Mouse (Mus musculus) limb, embryonic 13.5 days (tissue): ENCODE results near the gene Prlr. TPM values are rescaled to one million over a fixed set of nuclear protein-coding genes. Genes with fewer than 3 reads are reported as not detected.

Source experiments
- ATAC-seq: fragments of 200-750 bp; cut with Nextera tagmentation; 2 replicates; pipeline ENCODE4 v1.8.0; 2017; ENCODE audit warnings: low read depth, moderate number of reproducible peaks, moderate TSS enrichment; ENCODE audit not compliant: low FRiP score
- H3K27ac ChIP-seq: fragments of 300-500 bp; sonication (generic); 2 replicates; pipeline ENCODE4 v1.5.1; 2015; ENCODE audit warnings: inconsistent platforms, mild to moderate bottlenecking, moderate library complexity
- H3K27me3 ChIP-seq: fragments of 300-500 bp; sonication (generic); 2 replicates; pipeline ENCODE4 v1.6.1; 2015; ENCODE audit warnings: mild to moderate bottlenecking, inconsistent platforms
- H3K36me3 ChIP-seq: fragments of 300-500 bp; sonication (generic); 2 replicates; pipeline ENCODE4 v1.6.1; 2015; ENCODE audit warnings: inconsistent platforms, mild to moderate bottlenecking, moderate library complexity
- H3K4me1 ChIP-seq: fragments of 300-500 bp; sonication (generic); 2 replicates; pipeline ENCODE4 v1.6.1; 2015; ENCODE audit warnings: inconsistent platforms
- H3K4me2 ChIP-seq: fragments of 300-500 bp; sonication (generic); replicated peaks from 2 replicates; pipeline ENCODE4 v1.6.1; 2015; ENCODE audit warnings: inconsistent platforms, mild to moderate bottlenecking, moderate library complexity
- H3K4me3 ChIP-seq: fragments of 300-500 bp; sonication (generic); 2 replicates; pipeline ENCODE4 v1.5.1; 2015; ENCODE audit warnings: moderate library complexity, mild to moderate bottlenecking, inconsistent platforms
- H3K9ac ChIP-seq: fragments of 300-500 bp; sonication (generic); 2 replicates; pipeline ENCODE4 v1.6.1; 2015; ENCODE audit warnings: mild to moderate bottlenecking, inconsistent platforms
- H3K9me3 ChIP-seq: fragments of 300-500 bp; sonication (generic); 2 replicates; pipeline ENCODE4 v1.6.1; 2016; ENCODE audit warnings: inconsistent platforms
- WGBS: fragments of 180-500 bp; shearing (Covaris S2); methylation state at CpG from one replicate; pipeline ENCODE4 v1.1.7; 2015; 5-methylcytosine and 5-hydroxymethylcytosine counted together
- polyA plus RNA-seq: library from polyadenylated mRNA; unstranded; fragments of >200 nt; fragmentation: Nextera tagmentation; extraction: Ambion mirVana; gene quantifications from 2 replicates; pipeline ENCODE4 v1.2.1, GENCODE M21; 2015

Prlr gene
- polyA plus RNA-seq, 1 experiment from 2014 or later: 1.8 TPM

DNA sequence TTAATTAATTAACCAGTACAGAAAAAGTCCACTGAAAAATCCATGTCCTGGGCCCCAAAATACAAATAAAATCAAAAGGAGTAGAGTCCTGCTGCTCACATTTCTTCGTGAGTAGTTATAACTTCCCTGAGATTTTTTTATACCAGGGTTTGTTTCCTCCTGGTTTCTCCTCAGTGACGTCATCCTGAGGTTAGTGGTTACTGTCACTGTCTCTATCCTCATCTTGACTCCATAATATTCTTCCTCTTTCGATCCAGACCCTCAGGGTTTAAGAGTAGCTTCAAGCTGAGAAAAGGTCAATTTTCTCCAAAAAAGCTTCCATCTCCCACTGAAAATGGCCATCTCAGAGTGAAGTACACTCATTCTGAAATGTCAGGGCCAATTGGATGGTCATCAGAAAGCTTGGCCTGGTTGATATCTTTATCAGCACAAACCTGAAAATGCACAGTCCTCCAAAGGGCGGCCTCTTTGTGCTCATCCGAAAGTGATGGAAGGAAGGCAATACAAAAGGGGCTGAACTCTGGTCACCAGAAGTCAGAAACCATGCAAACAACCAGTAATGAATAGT is 63.3 kb downstream of the Prlr start:
- no peaks in the 10 kb centered on the region for H3K9me3 ChIP-seq
- no peak overlapping the region for H3K27ac ChIP-seq
- no peaks in the 10 kb centered on the region for H3K36me3 ChIP-seq
- no peak overlapping the region for H3K9ac ChIP-seq
- H3K4me1 ChIP-seq: no peaks in the 10 kb centered on the region
- no peaks in the 10 kb centered on the region for H3K27me3 ChIP-seq
- WGBS: 87% methylated on average over 5 of the region's 5 CpGs
- no peak for ATAC-seq
- H3K4me3 ChIP-seq: no peak overlapping the region
- no peak overlapping the region for H3K4me2 ChIP-seq

DNA sequence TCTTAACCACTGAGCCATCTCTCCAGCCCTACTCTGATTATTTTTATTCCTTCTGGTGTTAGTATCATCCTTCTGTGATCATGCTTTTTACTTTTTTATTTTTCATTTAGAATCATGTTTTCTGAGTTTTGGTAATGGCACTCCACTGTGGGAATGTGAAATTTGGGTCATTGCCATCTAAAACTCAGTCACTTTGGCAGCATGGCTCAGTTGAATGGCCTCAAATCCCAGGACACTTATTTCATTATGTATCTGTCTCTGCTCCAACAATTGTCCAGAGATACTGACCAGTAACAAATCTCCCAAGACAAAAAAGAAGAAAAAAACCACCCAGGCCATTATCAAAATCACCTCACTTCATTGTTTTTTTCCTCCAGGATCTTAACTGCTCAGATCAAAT is 65.2 kb downstream of the Prlr start:
- Histone ChIP-seq H3K4me1 (no peaks in the 10 kb centered on the region), H3K4me2 (no peak overlapping the region), H3K36me3 (no peaks in the 10 kb centered on the region), H3K4me3 (no peak overlapping the region), H3K9me3 (no peaks in the 10 kb centered on the region), H3K27ac (no peak overlapping the region), H3K27me3 (no peaks in the 10 kb centered on the region), H3K9ac (no peak overlapping the region)
- no peak for ATAC-seq

DNA sequence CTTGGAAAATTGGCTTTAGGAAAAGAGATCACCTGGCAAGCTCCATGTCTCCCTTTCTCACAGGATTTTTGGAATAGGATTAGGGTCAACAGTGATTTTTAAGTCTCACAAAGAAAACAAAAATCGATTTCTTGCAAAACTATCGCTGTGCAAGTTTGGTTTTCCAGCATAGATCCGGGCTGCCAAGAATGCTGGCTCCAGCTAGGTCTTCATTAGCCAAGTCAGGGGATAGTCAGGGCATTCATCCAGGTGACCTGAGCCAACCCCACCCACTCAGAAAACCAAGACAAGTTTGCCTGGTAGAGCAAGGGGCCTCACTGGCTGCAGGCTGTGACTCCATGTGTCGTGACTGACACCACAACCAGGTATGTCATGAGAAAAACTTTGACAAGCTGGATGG is 72.2 kb downstream of the Prlr start:
- 91% methylated on average over 4 of the region's 4 CpGs for WGBS
- no peak for ATAC-seq

DNA sequence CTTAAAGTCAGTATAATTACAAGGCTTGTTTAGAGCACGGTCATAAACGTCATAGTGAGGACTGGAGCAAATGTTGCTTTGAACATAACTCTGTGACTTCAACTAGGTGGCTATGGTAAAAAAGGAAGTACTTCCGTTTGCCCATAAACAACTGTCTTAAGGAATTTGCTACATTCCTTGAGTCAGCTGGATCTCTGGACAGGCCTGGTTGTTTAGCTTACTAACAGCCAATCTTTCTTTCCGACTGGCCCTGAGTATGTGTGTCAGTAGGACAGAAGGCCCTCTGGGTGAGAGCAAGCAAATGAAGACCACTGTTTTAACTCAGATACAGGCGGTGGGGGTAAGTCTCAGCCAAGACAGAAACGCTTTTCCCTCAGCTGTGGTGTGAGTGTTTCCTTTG is 73.7 kb downstream of the Prlr start:
- H3K9ac ChIP-seq: no peak overlapping the region
- H3K4me2 ChIP-seq: no peak overlapping the region
- ATAC-seq: no peak
- H3K4me1 ChIP-seq: no peaks in the 10 kb centered on the region
- H3K27me3 ChIP-seq: no peaks in the 10 kb centered on the region
- WGBS: 50% methylated on average over 6 of the region's 6 CpGs
- no peak overlapping the region for H3K4me3 ChIP-seq
- H3K9me3 ChIP-seq: no peaks in the 10 kb centered on the region
- no peak overlapping the region for H3K27ac ChIP-seq
- no peaks in the 10 kb centered on the region for H3K36me3 ChIP-seq

More for the DNA sequence above, 72.2 kb downstream of the Prlr start:
- no peak overlapping the region for H3K27ac ChIP-seq
- no peak overlapping the region for H3K4me3 ChIP-seq
- no peaks in the 10 kb centered on the region for H3K27me3 ChIP-seq
- H3K9ac ChIP-seq: no peak overlapping the region
- no peaks in the 10 kb centered on the region for H3K4me1 ChIP-seq
- H3K36me3 ChIP-seq: no peaks in the 10 kb centered on the region
- no peak overlapping the region for H3K4me2 ChIP-seq
- H3K9me3 ChIP-seq: no peaks in the 10 kb centered on the region

DNA sequence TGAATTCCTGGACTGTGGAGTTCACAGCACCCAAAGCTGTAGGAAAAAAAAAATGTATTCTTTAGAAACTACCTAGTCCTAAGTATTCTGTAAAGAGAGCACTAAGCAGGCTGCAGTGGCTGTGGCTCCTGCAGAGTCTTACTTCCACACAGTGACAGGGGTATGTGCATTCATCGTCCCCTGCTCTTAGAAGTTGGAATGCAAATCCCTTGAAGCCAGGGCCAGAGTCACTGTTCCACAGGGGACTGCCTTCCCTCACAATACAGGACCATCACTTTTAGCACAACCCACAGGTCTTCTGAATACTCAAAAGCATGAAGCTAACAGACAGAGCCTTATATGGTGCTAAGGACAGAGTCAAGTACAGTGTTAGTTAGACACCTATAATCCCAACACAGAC is 75.5 kb downstream of the Prlr start:
- WGBS: 46% methylated on average over 1 of the region's 1 CpGs
- ATAC-seq: no peak
- no peak overlapping the region for H3K9ac ChIP-seq
- no peak overlapping the region for H3K4me2 ChIP-seq
- H3K27ac ChIP-seq: no peak overlapping the region
- no peaks in the 10 kb centered on the region for H3K27me3 ChIP-seq
- no peaks in the 10 kb centered on the region for H3K9me3 ChIP-seq
- H3K4me1 ChIP-seq: no peaks in the 10 kb centered on the region
- H3K36me3 ChIP-seq: no peaks in the 10 kb centered on the region
- H3K4me3 ChIP-seq: no peak overlapping the region

DNA sequence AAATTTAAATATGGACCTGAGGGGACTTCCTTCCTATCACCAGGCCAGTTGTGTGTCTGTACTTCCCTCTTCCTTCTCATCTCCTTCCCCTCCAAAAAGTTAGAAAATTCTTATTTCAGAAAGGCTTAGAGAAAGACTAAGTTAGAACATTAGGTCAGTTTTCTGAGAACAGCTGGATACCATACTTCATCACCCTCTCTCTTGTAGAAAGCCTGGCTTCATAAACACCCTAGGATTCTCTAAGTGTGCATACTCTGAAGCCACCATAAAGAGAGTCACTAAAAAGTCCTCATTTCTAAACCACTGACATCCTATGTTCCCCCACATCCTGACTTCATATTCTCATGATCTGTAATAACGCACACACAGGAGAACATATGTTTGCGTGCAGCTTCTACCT is 85.2 kb downstream of the Prlr start:
- H3K4me2 ChIP-seq: no peak overlapping the region
- H3K27me3 ChIP-seq: no peaks in the 10 kb centered on the region
- H3K9ac ChIP-seq: no peak overlapping the region
- no peaks in the 10 kb centered on the region for H3K4me1 ChIP-seq
- H3K9me3 ChIP-seq: no peaks in the 10 kb centered on the region
- no peaks in the 10 kb centered on the region for H3K36me3 ChIP-seq
- no peak overlapping the region for H3K4me3 ChIP-seq
- WGBS: 92% methylated on average over 2 of the region's 2 CpGs
- H3K27ac ChIP-seq: no peak overlapping the region
- ATAC-seq: no peak

DNA sequence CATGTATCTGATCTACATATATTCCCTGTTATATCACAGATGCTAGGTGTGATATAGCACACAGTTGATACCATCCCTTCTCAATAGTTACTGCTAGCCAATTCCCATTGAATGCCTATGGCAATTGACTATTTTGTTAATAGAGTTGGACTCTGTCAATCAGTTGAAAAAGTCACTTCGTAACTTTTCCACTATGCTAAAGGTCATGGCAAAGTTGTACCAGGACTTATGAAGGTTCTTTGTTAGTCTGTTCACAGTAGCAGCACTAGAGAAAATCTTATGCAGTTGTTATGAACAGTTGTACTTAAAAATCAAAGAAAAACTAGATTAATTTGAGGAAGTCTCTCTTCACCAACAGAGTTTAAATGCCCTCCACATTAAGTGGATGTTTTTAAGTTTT is 85.6 kb downstream of the Prlr start:
- no peak for ATAC-seq
- WGBS: 95% methylated on average over 1 of the region's 1 CpGs
- Histone ChIP-seq H3K36me3 (no peaks in the 10 kb centered on the region), H3K27me3 (no peaks in the 10 kb centered on the region), H3K9me3 (no peaks in the 10 kb centered on the region), H3K4me1 (no peaks in the 10 kb centered on the region), H3K9ac (no peak overlapping the region), H3K27ac (no peak overlapping the region), H3K4me2 (no peak overlapping the region), H3K4me3 (no peak overlapping the region)

DNA sequence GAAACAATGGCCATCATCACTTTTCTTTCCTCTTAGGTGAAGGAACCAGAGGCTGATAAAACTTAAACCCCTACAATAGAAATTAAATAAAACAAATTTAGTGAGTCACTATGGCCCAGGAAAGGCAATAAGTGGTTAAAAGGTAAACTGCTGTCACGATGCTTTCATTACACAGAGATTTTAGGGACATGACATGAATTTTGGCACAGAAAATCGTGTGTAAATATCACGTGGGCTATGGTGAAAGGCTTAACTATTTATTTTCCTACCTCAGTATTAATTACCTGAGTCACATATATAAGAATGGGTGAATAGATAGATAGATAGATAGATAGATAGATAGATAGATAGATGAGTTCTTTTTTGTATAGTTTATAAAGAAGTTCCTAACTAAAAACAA is 86.4 kb downstream of the Prlr start:
- no peak for ATAC-seq
- Histone ChIP-seq H3K36me3 (no peaks in the 10 kb centered on the region), H3K4me3 (no peak overlapping the region), H3K27me3 (no peaks in the 10 kb centered on the region), H3K27ac (no peak overlapping the region), H3K9ac (no peak overlapping the region), H3K4me2 (no peak overlapping the region), H3K9me3 (no peaks in the 10 kb centered on the region), H3K4me1 (no peaks in the 10 kb centered on the region)
- WGBS: 76% methylated on average over 3 of the region's 3 CpGs

DNA sequence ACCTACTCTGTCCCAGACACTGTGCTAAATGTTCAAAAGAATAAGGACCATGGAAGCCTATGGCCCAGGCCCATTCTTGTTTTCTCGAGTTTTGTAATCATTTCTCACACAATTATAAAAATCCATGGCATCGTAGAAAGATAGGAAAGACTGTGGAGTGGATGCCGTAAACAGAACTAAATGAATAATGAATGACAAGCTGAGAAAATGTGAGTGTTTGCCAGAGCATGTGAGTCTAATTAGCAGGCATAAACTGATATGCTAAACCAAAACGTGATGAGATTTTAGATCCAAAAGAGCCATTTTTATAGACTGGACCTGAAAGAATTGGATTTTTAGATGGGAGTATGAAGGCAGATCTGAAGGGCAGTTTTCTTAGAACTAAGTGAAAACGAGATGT is 87.8 kb downstream of the Prlr start:
- no peaks in the 10 kb centered on the region for H3K9me3 ChIP-seq
- 76% methylated on average over 5 of the region's 5 CpGs for WGBS
- no peaks in the 10 kb centered on the region for H3K4me1 ChIP-seq
- no peaks in the 10 kb centered on the region for H3K36me3 ChIP-seq
- no peak overlapping the region for H3K4me3 ChIP-seq
- no peak overlapping the region for H3K27ac ChIP-seq
- H3K27me3 ChIP-seq: no peaks in the 10 kb centered on the region
- H3K4me2 ChIP-seq: no peak overlapping the region
- ATAC-seq: no peak
- no peak overlapping the region for H3K9ac ChIP-seq

DNA sequence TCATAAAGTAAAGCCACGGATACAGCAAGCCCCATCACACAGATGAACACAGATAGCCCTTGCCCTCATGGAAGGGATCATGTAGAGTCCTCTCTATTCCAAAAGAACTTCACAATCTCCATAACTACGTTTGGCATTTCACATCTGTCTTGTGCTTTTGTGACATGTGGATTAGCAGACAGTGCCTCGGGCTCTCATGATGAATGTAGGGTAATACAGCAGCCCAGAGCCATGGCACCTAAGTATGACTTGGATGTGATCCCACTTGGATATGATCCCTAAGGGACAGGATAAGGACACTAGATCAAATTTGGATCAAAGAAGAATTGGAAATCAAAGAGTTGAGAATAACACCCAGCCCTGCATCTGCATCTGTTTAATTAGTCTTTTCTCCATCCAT is 90.2 kb downstream of the Prlr start:
- Histone ChIP-seq H3K27me3 (no peaks in the 10 kb centered on the region), H3K4me2 (no peak overlapping the region), H3K9me3 (no peaks in the 10 kb centered on the region), H3K9ac (no peak overlapping the region), H3K27ac (no peak overlapping the region), H3K36me3 (no peaks in the 10 kb centered on the region), H3K4me1 (no peaks in the 10 kb centered on the region), H3K4me3 (no peak overlapping the region)
- WGBS: 67% methylated on average over 3 of the region's 3 CpGs
- ATAC-seq: no peak

DNA sequence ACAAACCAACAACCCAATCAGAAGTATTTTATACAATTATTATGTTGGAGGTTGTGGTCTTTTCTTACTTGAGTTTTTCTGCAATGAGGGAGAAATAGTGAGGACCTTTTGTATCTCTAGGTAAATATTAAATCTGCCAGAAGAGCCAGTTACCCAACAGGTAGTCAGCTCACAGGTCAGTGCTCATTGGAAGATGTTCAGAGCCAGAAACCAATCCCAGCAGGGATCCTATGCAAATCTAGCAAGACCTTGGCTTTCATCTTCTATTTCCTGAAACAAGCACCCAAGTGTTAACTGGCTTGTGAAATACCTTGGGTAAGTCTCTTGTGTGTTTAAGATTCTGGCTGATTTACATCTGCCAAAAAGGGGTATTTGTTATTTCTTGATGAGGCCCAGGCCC is 99.3 kb downstream of the Prlr start:
- no peak overlapping the region for H3K4me2 ChIP-seq
- ATAC-seq: no peak
- H3K4me3 ChIP-seq: no peak overlapping the region
- H3K36me3 ChIP-seq: no peaks in the 10 kb centered on the region
- no peak overlapping the region for H3K27ac ChIP-seq
- H3K27me3 ChIP-seq: no peaks in the 10 kb centered on the region
- no peaks in the 10 kb centered on the region for H3K4me1 ChIP-seq
- H3K9ac ChIP-seq: no peak overlapping the region
- H3K9me3 ChIP-seq: no peaks in the 10 kb centered on the region

DNA sequence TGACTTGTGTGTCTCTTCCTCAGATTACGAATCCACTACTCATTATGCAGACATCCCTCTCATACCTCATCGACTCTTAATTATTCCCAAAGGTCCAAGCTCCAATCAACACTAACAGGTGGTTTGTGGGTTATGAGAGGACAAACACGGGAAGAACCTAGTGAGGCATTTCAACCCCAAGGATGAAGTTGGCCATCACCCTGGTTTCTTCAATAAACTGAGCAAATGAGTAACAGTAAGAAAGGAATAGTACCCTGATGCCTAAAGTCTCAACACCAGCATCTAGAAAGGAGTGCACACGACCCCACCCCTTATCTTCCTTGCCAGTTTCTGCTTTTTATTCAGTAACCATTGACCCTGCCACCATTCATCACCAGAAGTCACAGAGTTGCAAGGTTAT is 100.4 kb downstream of the Prlr start:
- H3K9ac ChIP-seq: no peak overlapping the region
- WGBS: 80% methylated on average over 4 of the region's 4 CpGs
- H3K9me3 ChIP-seq: no peaks in the 10 kb centered on the region
- H3K36me3 ChIP-seq: no peaks in the 10 kb centered on the region
- H3K4me1 ChIP-seq: no peaks in the 10 kb centered on the region
- no peak overlapping the region for H3K27ac ChIP-seq
- H3K4me2 ChIP-seq: no peak overlapping the region
- no peaks in the 10 kb centered on the region for H3K27me3 ChIP-seq
- ATAC-seq: no peak
- H3K4me3 ChIP-seq: no peak overlapping the region

DNA sequence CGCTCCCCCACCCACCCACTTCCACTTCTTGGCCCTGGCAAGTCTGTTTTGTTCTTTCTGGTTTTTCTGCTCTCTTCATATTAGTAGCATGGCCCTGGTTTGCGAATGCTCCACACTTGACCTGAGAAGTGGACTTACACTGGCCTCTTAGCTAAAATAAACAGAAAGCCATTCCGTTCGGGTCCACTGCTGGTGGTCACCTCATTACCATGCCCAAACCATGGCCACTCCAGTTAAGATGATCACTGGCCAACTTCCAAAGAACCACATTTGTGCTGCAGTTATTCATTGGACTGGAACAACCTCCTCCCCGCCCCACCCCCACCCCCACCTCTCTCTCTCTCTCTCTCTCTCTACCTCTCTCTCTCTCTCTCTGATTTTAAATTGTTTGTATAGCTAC is 104.5 kb downstream of the Prlr start:
- no peak overlapping the region for H3K4me2 ChIP-seq
- H3K9ac ChIP-seq: no peak overlapping the region
- H3K9me3 ChIP-seq: no peaks in the 10 kb centered on the region
- no peak overlapping the region for H3K27ac ChIP-seq
- no peaks in the 10 kb centered on the region for H3K27me3 ChIP-seq
- H3K4me3 ChIP-seq: no peak overlapping the region
- no peaks in the 10 kb centered on the region for H3K4me1 ChIP-seq
- H3K36me3 ChIP-seq: no peaks in the 10 kb centered on the region
- 86% methylated on average over 5 of the region's 5 CpGs for WGBS
- no peak for ATAC-seq
